Mouse (Mus musculus): Measurements from ENCODE around the gene Arhgef10l. TPM values are rescaled to one million over a fixed set of nuclear protein-coding genes. Genes with fewer than 3 reads are reported as not detected.

Gene Arhgef10l
- 18.7 and 24.6 TPM in 2 replicates for polyA plus RNA-seq (2014; fragmentation: Nextera tagmentation; extraction: Ambion mirVana)

- WGBS = 87% methylated on average over 11 of the region's 11 CpGs
- H3K4me1 ChIP-seq (ENCODE audit: control insufficient read depth, insufficient read depth, low read length) = 0 out of 2 replicates have a peak, but pooled peaks cover 5% of the 10 kb centered on the region
- H3K27ac ChIP-seq (replicated peaks; ENCODE audit: low read depth, low read length) = no peak within 1 kb of the TSS
- no peaks in the 10 kb centered on the region for H3K36me3 ChIP-seq (ENCODE audit: control insufficient read depth, insufficient read depth, low read length)
- H3K4me3 ChIP-seq (replicated peaks; ENCODE audit: low read depth, low read length) = no peak within 1 kb of the TSS
- DNase-seq = no peak
- H3K4me2 ChIP-seq (ENCODE audit: low read length) = no peak within 1 kb of the TSS
- H3K9ac ChIP-seq (replicated peaks; ENCODE audit: low read length) = no peak within 1 kb of the TSS
- no peaks in the 10 kb centered on the region for H3K9me3 ChIP-seq (ENCODE audit: control insufficient read depth, low read length)
- H3K27me3 ChIP-seq (ENCODE audit: control insufficient read depth, insufficient read depth, low read length) = no peaks in the 10 kb centered on the region
- ATAC-seq (ENCODE audit: low FRiP score, low TSS enrichment) = no peak
Measured at GRCm38 (mm10) chr4:140665760-140666159, at the start of gene Arhgef10l. Gene Arhgef10l (minus strand): TSS chr4:140666012.

DNA sequence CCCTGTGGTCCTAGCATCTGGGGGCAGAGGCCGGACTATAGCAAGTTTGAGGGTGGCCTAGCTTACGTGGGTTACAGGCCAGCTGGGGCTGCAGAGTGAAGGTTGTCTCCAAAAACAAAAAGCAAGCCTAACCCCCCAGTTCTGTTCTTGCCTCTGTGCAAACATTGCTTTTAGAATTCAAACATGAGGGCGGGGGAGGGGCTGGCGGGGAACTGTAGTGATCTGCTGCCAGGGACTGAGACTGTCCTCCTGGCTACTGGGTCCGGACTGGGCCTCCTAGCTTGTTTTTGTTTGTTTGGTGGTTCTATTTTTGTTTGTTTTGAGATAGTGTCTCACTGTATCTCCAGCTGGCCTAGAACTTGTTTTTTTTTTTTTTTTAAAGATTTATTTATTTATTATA, 48.8 kb upstream of the Arhgef10l start:
- 0 out of 2 replicates have a peak, but pooled peaks cover 10% of the 10 kb centered on the region for H3K4me1 ChIP-seq (ENCODE audit: control insufficient read depth, insufficient read depth, low read length)
- H3K36me3 ChIP-seq (ENCODE audit: control insufficient read depth, insufficient read depth, low read length) = peaks cover 98% of the 10 kb centered on the region
- DNase-seq = peak; percentile 21
- no peak overlapping the region for H3K9ac ChIP-seq (replicated peaks; ENCODE audit: low read length)
- no peaks in the 10 kb centered on the region for H3K27me3 ChIP-seq (ENCODE audit: control insufficient read depth, insufficient read depth, low read length)
- H3K27ac ChIP-seq (replicated peaks; ENCODE audit: low read depth, low read length) = peak overlapping the region; percentile 60; the same call in 1 of the 2 replicates
- no peak for ATAC-seq (ENCODE audit: low FRiP score, low TSS enrichment)
- H3K4me2 ChIP-seq (ENCODE audit: low read length) = no peak overlapping the region
- no peak overlapping the region for H3K4me3 ChIP-seq (replicated peaks; ENCODE audit: low read depth, low read length)
- no peaks in the 10 kb centered on the region for H3K9me3 ChIP-seq (ENCODE audit: control insufficient read depth, low read length)
- WGBS = 85% methylated on average over 5 of the region's 5 CpGs

- no peak overlapping the region for H3K4me3 ChIP-seq (replicated peaks; ENCODE audit: low read depth, low read length)
- no peak overlapping the region for H3K4me2 ChIP-seq (ENCODE audit: low read length)
- no peak overlapping the region for H3K9ac ChIP-seq (replicated peaks; ENCODE audit: low read length)
- no peaks in the 10 kb centered on the region for H3K9me3 ChIP-seq (ENCODE audit: control insufficient read depth, low read length)
- WGBS = 28% methylated on average over 29 of the region's 29 CpGs
- peak overlapping the region; percentile 60 for H3K27ac ChIP-seq (replicated peaks; ENCODE audit: low read depth, low read length)
- peaks cover 98% of the 10 kb centered on the region for H3K36me3 ChIP-seq (ENCODE audit: control insufficient read depth, insufficient read depth, low read length)
- no peaks in the 10 kb centered on the region for H3K27me3 ChIP-seq (ENCODE audit: control insufficient read depth, insufficient read depth, low read length)
- H3K4me1 ChIP-seq (ENCODE audit: control insufficient read depth, insufficient read depth, low read length) = 0 out of 2 replicates have a peak, but pooled peaks cover 10% of the 10 kb centered on the region
- ATAC-seq (ENCODE audit: low FRiP score, low TSS enrichment) = peak; percentile 85
- peak; percentile 95 for DNase-seq
Measured at GRCm38 (mm10) chr4:140713480-140714365, 47.9 kb upstream of the Arhgef10l start.

GRCm38 (mm10) chr4:140711360-140711759, 45.5 kb upstream of the Arhgef10l start:
- no peaks in the 10 kb centered on the region for H3K9me3 ChIP-seq (ENCODE audit: control insufficient read depth, low read length)
- WGBS = 88% methylated on average over 5 of the region's 5 CpGs
- DNase-seq (no peak), ATAC-seq (ENCODE audit: low FRiP score, low TSS enrichment) (no peak)
- H3K9ac ChIP-seq (replicated peaks; ENCODE audit: low read length) = no peak overlapping the region
- no peak overlapping the region for H3K4me2 ChIP-seq (ENCODE audit: low read length)
- H3K27me3 ChIP-seq (ENCODE audit: control insufficient read depth, insufficient read depth, low read length) = no peaks in the 10 kb centered on the region
- 0 out of 2 replicates have a peak, but pooled peaks cover 14% of the 10 kb centered on the region for H3K4me1 ChIP-seq (ENCODE audit: control insufficient read depth, insufficient read depth, low read length)
- no peak overlapping the region for H3K27ac ChIP-seq (replicated peaks; ENCODE audit: low read depth, low read length)
- peaks cover 91% of the 10 kb centered on the region for H3K36me3 ChIP-seq (ENCODE audit: control insufficient read depth, insufficient read depth, low read length)
- H3K4me3 ChIP-seq (replicated peaks; ENCODE audit: low read depth, low read length) = no peak overlapping the region

- Histone ChIP-seq H3K9me3 (ENCODE audit: control insufficient read depth, low read length) (no peaks in the 10 kb centered on the region), H3K36me3 (ENCODE audit: control insufficient read depth, insufficient read depth, low read length) (peaks cover 91% of the 10 kb centered on the region), H3K4me2 (ENCODE audit: low read length) (no peak overlapping the region), H3K27me3 (ENCODE audit: control insufficient read depth, insufficient read depth, low read length) (no peaks in the 10 kb centered on the region), H3K4me3 (replicated peaks; ENCODE audit: low read depth, low read length) (no peak overlapping the region), H3K27ac (replicated peaks; ENCODE audit: low read depth, low read length) (no peak overlapping the region), H3K4me1 (ENCODE audit: control insufficient read depth, insufficient read depth, low read length) (0 out of 2 replicates have a peak, but pooled peaks cover 14% of the 10 kb centered on the region), H3K9ac (replicated peaks; ENCODE audit: low read length) (no peak overlapping the region)
- WGBS = 76% methylated on average over 10 of the region's 10 CpGs
- ATAC-seq (ENCODE audit: low FRiP score, low TSS enrichment) = no peak
- DNase-seq = no peak
Measured at GRCm38 (mm10) chr4:140710781-140711180, 45.0 kb upstream of the Arhgef10l start.

GRCm38 (mm10) chr4:140709617-140710016, 43.8 kb upstream of the Arhgef10l start:
- Histone ChIP-seq H3K27ac (replicated peaks; ENCODE audit: low read depth, low read length) (no peak overlapping the region), H3K9me3 (ENCODE audit: control insufficient read depth, low read length) (no peaks in the 10 kb centered on the region), H3K36me3 (ENCODE audit: control insufficient read depth, insufficient read depth, low read length) (peaks cover 92% of the 10 kb centered on the region), H3K4me1 (ENCODE audit: control insufficient read depth, insufficient read depth, low read length) (peaks cover 16% of the 10 kb centered on the region; the same call in 1 of the 2 replicates), H3K9ac (replicated peaks; ENCODE audit: low read length) (no peak overlapping the region), H3K4me2 (ENCODE audit: low read length) (no peak overlapping the region), H3K27me3 (ENCODE audit: control insufficient read depth, insufficient read depth, low read length) (no peaks in the 10 kb centered on the region), H3K4me3 (replicated peaks; ENCODE audit: low read depth, low read length) (no peak overlapping the region)
- ATAC-seq (ENCODE audit: low FRiP score, low TSS enrichment) (no peak), DNase-seq (no peak)
- 85% methylated on average over 10 of the region's 10 CpGs for WGBS

DNA sequence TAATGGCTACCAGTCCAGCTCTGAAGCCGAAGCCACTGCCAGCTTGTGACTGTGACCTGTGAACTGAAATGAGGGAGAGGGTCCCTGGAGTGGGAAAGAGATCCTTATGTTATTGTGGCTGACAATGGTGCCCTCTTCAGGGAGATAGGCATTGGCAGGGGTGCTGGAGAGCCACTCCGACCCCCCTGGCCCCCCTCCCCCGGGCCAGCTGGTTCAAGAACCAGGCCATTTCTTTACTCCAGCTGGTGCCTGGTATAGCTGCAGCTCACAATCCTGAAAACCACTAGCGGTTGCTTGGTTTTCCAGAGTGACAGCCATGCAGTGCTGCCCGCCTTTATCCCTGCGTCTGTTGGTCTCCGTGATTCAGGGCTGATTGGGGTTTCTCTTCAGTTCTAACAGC, 43.3 kb upstream of the Arhgef10l start:
- H3K27ac ChIP-seq (replicated peaks; ENCODE audit: low read depth, low read length) = no peak overlapping the region
- H3K4me1 ChIP-seq (ENCODE audit: control insufficient read depth, insufficient read depth, low read length) = peaks cover 17% of the 10 kb centered on the region
- WGBS = 81% methylated on average over 7 of the region's 7 CpGs
- H3K4me2 ChIP-seq (ENCODE audit: low read length) = no peak overlapping the region
- DNase-seq = no peak
- no peaks in the 10 kb centered on the region for H3K27me3 ChIP-seq (ENCODE audit: control insufficient read depth, insufficient read depth, low read length)
- no peak for ATAC-seq (ENCODE audit: low FRiP score, low TSS enrichment)
- H3K9me3 ChIP-seq (ENCODE audit: control insufficient read depth, low read length) = no peaks in the 10 kb centered on the region
- H3K36me3 ChIP-seq (ENCODE audit: control insufficient read depth, insufficient read depth, low read length) = peaks cover 88% of the 10 kb centered on the region
- H3K9ac ChIP-seq (replicated peaks; ENCODE audit: low read length) = no peak overlapping the region
- no peak overlapping the region for H3K4me3 ChIP-seq (replicated peaks; ENCODE audit: low read depth, low read length)

GRCm38 (mm10) chr4:140708297-140708927, 42.6 kb upstream of the Arhgef10l start:
- H3K9ac ChIP-seq (replicated peaks; ENCODE audit: low read length) = no peak overlapping the region
- ATAC-seq (ENCODE audit: low FRiP score, low TSS enrichment) = no peak
- 89% methylated on average over 18 of the region's 18 CpGs for WGBS
- H3K4me1 ChIP-seq (ENCODE audit: control insufficient read depth, insufficient read depth, low read length) = peaks cover 18% of the 10 kb centered on the region
- H3K4me2 ChIP-seq (ENCODE audit: low read length) = no peak overlapping the region
- no peaks in the 10 kb centered on the region for H3K27me3 ChIP-seq (ENCODE audit: control insufficient read depth, insufficient read depth, low read length)
- H3K27ac ChIP-seq (replicated peaks; ENCODE audit: low read depth, low read length) = peak overlapping the region; percentile 32; the same call in 1 of the 2 replicates
- DNase-seq = no peak
- H3K4me3 ChIP-seq (replicated peaks; ENCODE audit: low read depth, low read length) = no peak overlapping the region
- H3K9me3 ChIP-seq (ENCODE audit: control insufficient read depth, low read length) = no peaks in the 10 kb centered on the region
- peaks cover 81% of the 10 kb centered on the region for H3K36me3 ChIP-seq (ENCODE audit: control insufficient read depth, insufficient read depth, low read length)

Data from midbrain, embryonic 14.5 days (tissue).